Mouse (Mus musculus): Measurements from ENCODE around the gene Csnk1g2.
A peak's percentile ranks its signal among the peaks of the same experiment; 100 is the strongest.
"Not testable (repeated sequence)": the region's sequence is repeated elsewhere in the genome, so short reads cannot be mapped to it uniquely, and the experiment has no call there.

Csnk1g2 gene

DNA sequence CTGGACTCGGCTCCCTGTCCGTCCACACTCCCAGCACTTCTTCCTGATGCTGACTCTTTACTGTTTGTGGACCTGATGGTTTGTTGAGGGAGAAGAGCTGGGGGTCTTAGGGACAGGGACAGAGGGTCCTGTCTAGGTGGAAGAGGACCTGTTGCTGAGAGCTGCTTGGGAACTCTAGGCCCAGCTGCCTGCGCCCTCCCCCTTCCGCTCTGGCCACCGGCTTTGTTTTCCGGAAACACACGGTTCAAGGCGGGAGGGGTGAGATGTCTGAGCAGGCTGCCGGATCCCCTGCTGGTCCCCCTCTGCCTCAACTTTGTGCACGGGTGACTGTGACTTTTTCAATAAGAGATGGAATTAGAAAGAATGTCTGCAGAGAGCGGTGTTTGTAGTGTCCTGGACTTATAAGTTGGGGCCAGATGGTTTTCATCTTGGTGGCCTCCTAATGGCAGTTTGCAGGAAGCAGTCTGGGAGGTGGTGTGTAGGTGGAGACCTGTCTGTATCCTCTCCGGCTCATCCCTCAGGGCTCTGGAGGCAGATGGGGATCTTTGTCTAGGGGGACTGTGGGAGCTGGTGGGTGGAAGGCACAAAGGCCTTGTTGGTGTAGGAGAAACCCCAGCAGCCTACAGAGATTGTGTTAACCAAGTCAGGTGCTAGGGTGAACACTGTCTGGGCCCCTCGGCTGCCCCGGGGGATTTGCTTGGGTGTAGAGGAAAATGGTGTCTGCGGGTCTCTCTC lies 986 bp downstream of the Csnk1g2 start:
- no peak for DNase-seq (ENCODE audit: low spot score in 2 of 2)

DNA sequence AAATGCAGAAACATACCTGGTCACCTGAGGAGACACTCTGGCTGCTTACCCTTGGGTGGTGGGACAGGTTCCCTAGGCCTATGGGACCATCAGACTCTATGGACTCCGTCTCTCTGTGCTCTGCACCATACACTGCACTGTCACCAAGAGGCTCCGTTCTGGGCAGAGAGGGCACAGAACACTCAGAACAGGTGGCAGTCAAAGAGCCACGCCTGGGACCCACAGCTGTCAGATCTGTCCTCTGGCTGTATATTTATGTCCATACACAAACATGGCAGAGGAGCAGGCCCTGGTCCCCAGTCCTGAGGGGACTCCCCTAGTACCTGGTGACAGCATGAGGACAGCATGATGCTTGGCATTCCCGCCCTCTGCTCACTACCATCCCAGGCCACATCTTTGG lies 3.1 kb downstream of the Csnk1g2 start:
- no peak for DNase-seq (ENCODE audit: low spot score in 2 of 2)

DNA sequence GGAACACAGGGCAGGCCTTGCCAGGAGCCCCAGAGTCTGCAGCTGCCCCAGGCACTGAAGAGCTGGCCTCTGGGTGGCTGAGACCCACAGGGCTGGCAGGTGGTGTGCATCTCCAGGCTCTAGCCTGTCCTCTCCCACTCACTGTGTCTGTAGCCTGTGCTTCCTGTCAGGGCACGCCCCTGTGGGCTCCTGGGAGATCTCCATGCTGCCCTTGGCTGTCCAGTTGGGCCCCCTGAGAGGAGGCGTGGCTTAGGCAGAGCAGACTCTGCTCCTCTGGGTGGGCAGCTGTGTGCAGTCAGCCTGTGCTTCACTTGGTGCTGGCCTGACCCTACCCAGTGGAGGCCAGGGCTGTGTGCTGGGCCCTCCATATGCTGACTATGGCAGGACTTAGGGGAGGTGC lies 5.0 kb downstream of the Csnk1g2 start:
- DNase-seq (ENCODE audit: low spot score in 2 of 2): no peak

DNA sequence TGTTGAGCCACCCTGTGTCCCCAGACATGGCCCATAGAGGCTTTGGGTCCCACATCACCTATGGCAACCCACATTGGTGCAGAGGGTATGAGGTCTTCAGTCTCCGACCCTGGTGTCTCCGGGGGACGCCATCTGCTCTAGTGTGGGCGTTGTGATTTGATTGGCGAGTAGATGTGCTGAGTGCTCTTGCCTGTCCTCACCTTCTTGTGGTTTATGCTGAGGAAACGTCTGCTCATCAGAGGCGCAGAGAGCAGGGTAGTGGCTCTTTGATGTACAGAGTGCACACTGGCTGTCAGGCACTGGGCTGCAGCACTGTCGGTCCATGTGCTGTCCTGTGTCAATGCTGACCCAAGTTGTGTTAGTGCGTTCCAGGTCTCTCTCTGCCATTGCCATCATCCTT lies 6.3 kb downstream of the Csnk1g2 start:
- no peak for DNase-seq (ENCODE audit: low spot score in 2 of 2)

DNA sequence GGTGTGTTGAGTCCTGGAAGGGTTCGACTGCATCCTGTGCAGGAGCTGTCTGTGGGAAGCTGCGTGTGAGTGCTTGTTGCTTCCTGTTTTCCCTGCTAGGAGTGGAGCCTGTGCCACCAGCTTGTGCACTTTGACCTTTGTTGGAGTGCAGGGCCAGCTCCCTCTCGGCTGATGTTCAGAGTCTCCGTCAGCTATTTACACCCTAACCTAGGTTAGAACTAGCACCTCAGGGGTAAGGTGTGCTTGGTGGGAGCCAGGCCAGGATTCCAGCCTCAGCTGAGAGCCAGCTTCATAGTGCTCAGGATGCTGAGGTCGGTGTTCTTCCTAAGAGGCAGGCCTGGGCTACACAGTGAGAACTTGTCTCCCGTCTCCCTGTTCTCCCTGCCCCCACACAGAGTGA lies 12.7 kb downstream of the Csnk1g2 start:
- DNase-seq (ENCODE audit: low spot score in 2 of 2): no peak

DNA sequence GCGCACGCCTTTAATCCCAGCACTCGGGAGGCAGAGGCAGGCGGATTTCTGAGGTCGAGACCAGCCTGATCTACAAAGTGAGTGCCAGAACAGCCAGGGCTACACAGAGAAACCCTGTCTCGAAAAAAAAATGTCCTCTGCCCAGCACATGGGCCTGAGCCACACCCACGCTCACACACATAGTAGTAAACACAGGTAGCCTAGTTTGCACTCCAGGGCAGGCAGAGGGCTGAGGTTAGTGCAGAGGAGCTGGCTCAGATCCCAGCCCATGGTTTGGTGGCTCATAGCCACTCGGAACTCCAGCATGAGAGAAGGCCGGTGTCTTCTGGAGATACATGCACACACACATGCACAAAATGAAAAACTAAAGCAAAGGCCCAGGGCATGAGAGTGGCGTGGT lies 24.3 kb downstream of the Csnk1g2 start:
- DNase-seq (ENCODE audit: low spot score in 2 of 2): no peak

DNA sequence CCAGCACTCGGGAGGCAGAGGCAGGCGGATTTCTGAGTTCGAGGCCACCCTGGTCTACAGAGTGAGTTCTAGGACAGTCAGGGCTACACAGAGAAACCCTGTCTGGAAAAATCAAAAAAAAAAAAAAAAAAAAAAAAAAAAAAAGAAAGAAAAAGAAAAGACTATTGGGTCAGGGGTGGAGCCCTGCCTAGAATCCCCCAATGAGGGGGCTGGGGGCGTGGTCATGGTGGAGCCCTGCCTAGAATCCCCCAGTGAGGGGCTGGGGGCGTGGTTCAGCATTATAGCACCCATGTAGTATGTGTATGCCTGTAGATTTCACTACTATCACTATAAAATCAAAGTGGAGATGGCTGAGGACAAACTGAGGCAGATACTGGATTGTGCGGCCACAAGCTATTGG lies 27.3 kb downstream of the Csnk1g2 start:
- DNase-seq (ENCODE audit: low spot score in 2 of 2): not testable (repeated sequence)

DNA sequence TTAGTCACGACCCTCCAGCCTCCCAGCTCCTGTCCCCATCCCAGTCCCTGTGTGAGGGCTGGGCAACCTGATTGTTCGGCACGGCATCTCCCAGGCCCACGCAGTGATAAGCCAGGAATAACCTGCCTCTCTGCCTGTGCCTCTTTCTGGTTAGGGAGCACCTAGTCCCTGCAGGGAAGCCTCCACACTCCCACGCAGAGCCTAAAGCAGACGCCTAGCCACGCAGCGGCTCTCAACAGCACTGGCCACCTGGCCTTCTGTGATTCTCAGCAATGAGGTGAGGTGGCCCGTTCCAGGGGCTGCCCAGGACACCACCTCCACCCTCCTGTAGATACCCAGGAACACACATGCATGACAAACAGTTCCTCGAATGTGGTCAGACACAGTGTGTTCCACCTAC lies 27.8 kb downstream of the Csnk1g2 start:
- no peak for DNase-seq (ENCODE audit: low spot score in 2 of 2)

DNA sequence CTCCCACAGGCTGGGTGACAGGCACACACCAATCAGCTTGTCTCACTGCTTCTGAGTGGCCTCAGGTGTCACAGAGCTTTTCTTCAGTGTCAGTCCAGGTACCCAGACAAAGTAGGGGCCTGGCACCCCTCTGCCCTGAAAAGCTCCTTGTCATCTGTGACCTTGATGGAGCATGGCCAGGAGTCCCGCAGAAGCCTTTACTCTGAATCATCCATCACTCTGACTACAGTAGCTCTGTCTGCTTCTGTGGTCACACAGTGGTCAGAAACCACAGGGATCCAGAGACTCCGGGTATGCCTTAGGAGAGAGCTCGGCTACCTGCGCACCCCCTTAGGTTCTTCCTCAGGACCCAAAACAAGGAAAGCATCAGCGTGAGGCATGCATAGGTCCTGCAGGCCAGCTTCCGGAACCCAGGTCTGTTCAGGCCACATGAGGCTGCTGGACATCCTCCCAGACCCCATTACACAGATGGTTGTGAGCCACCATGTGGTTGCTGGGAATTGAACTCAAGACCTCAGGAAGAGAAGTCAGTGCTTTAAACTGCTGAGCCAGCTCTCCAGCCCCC lies 30.6 kb downstream of the Csnk1g2 start:
- no peak for DNase-seq (ENCODE audit: low spot score in 2 of 2)

DNA sequence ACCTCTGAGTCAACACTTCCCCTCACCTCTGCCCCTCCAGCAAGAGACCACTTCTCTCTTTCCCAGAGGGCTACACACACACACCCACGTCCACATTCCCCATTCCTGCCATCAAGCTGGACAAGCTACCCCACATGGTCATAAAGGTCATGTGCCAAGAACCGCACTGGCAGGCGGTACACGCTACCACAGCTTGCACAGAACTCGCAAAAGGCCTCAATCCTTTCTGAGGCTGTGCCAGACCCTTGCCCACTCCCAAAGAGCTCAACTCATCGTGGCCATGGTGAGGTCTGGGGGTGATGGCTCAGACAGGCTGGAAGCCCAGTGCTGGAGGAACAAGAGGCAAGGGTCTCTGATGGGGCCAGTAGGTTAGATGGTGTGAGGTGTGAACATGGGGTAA lies 32.2 kb downstream of the Csnk1g2 start:
- no peak for DNase-seq (ENCODE audit: low spot score in 2 of 2)

DNA sequence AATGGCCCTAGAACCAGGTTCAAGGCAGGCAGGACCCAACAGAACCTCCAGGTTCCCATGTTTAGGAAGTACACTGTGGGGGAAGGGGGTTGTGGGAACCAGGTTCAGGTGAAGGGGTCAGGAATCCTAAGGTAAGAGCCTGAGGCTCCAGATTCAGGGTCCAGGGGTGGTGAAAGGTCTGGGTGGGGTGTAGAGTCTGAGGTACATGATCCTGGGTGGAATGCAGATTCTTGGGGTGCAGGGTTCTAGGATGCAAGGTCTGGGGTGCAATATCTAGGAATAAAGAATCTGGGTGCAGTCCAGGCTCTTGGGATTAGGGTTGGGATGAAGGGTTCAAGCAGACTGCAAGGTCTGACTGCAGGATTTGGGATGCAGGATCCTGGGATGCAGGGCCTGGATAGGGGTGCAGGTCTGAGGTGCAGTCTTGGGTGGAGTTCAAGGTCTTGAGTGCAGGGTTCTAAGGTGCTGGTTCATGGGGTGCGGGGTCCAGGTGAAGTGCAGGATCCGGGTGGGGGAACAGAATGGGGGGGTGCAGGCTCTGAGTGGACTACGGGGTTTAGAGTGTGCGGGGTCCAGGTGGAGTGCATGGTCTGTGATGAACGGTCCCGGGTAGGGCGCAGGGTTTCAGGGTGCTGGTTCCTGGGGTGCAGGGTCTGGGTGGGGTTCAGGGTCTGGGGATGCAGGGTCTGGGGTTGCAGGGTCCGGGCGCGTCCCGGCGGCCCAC lies 32.9 kb downstream of the Csnk1g2 start:
- no peak for DNase-seq (ENCODE audit: low spot score in 2 of 2)

DNA sequence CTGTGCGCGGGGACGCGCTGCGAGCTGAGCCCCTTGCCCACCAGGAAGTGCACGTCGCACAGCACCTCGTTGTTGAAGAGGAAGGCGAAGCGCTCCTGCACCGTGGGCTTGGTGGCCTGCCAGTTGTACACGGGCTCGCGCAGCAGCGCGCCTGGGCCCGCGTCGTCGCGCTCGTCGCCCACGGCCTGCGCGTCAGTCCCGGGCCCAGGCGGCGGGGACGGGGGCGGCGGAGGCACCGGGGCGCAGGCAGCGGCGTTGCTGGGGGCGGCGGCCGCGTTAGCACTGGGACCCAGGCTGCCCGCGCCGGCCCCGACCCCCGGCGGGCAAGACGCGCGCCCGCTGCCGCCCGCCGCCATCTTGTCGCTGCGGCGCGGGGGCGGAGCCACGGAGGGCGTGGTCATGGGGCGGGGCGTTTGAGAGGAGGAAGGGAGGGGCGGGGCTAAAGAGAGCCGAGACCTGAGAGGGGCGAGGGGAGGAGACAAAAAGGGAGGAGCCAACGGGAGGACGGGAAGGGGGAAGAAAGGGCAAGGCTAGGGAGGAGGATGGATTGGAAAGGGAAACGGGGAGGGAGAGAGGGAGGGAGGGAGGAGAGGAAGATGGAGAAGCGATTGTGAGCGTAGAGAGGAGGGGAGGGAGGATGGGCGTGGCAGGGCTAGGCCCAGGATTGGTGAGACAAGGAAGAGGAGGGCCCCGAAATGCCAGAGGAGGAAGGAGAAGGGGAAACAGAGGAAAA lies 33.7 kb downstream of the Csnk1g2 start:
- peak; percentile 90 to 91 for DNase-seq (ENCODE audit: low spot score in 2 of 2)

DNA sequence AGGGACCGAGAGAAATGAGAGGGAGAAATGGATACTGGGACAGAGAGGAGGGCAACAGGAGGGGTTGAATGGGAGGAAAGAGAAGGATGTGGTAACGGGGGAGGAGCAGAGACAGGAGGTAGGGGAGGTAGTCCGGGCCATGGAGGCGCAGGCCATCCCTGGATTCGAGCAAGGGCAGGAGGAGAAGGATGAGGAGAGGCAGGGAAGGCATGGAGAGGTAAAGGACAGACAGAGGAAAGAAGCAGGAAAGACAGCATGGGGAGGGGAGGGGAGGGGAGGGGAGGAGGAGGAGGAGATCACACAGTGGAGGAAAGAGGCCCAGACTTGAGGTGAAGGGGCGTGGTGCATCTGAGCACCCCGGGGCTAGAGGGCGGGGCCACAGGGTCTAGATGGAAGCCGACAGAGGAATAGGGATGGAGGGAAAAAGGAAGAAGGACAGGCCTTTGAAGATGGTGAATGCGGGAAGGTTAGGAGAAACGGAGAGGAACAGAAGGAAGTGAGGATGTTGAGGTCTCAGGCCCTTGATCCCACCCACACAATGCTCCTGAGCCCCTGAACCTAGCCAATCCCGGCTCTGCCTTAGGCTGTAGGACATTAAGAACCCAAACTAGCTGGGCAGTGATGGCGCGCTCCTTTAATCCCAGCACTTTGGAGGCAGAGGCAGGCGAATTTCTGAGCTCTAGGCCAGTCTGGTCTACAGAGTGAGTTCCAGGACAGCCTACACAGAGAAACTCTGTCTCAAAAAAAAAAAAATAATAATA lies 34.4 kb downstream of the Csnk1g2 start, which contains the start of gene Btbd2:
Gene Btbd2, minus strand, starts transcription at position 209 of the 761 bp plus-strand sequence.
- DNase-seq (ENCODE audit: low spot score in 2 of 2): no peak

DNA sequence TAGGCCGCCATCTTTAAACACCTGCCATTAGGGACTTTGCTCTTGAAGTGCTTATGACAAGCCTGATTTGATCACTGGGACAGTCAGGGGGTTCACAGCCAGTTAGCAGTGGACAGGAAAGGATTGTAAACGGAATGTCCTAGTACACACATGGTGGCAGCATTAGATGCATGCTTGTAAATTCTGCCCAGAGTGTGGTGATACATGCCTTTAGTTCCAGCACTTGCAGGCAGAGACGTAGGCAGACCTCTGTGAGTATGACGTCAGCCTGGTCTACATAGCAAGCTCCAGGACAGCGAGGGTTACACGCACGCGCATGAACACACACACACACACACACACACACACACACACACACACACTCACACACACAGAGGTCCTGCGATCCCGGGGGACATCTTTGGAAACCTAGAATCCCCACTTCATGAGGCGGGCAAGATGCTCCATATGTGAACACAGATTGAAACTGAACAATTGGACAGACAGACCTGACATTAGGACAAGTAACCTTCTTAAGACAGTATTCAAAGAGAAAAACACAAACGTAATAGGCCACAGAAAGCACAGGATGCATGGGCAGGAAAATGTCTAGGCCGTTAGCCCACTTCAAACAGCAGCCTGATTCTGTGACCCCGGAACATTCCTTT lies 35.7 kb downstream of the Csnk1g2 start:
- DNase-seq (ENCODE audit: low spot score in 2 of 2): no peak

DNA sequence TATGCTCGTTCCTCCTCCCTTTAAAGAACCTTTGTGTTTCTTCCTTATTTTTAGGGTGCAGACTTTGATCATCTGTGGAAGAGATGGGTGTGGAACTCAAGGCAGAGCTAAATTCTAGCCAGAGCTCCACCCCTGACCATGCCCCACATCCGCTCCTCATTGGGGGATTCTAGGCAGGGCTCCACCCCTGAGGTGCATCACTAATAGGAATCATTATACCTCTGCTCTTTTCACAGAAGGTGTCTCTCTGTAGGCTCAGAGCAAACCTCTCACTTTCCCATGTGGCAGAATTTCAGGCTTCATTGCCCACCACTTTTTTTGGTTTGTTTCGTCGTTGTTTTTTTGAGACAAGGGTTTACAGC lies 36.2 kb downstream of the Csnk1g2 start:
- no peak for DNase-seq (ENCODE audit: low spot score in 2 of 2)

DNA sequence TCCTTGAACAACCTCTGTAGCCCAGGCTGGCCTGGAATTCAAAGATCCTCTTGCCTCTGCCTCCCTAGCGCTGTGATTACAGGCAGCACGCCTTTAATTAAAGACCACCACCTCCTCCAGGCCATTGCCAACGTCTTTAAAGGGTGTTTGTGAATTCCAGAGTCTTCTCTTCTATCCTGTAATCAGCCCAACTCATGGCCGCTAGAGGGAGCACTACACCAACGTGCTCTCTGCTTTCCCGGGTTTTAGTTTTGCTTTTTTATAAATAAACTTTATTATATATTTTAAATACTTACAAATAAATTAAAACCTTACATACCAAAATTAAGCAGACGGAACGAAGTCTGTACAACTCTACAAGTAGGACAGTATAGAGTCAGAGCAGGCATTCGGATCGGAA lies 36.6 kb downstream of the Csnk1g2 start:
- DNase-seq (ENCODE audit: low spot score in 2 of 2): peak in 1 of 2 experiments; percentile 71

DNA sequence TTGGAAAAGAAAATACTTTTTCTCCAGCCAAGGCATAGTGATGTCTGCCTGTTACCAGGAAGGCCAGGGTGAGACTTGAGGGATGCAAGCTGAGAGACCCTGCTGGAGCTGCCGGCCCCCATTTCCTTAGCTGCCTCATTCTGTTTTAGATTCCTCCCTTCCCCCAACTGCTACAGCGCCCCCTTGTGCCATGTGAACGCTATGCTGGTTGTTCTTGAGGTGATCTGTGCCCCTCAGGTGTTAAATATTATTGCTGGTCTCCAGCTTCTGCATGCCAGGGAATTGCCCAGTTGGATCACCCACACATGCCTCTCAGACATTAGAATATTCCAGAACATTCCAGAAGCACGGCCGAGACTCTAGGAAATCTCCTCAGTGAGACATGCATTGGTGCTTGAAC lies 38.5 kb downstream of the Csnk1g2 start:
- DNase-seq (ENCODE audit: low spot score in 2 of 2): no peak

DNA sequence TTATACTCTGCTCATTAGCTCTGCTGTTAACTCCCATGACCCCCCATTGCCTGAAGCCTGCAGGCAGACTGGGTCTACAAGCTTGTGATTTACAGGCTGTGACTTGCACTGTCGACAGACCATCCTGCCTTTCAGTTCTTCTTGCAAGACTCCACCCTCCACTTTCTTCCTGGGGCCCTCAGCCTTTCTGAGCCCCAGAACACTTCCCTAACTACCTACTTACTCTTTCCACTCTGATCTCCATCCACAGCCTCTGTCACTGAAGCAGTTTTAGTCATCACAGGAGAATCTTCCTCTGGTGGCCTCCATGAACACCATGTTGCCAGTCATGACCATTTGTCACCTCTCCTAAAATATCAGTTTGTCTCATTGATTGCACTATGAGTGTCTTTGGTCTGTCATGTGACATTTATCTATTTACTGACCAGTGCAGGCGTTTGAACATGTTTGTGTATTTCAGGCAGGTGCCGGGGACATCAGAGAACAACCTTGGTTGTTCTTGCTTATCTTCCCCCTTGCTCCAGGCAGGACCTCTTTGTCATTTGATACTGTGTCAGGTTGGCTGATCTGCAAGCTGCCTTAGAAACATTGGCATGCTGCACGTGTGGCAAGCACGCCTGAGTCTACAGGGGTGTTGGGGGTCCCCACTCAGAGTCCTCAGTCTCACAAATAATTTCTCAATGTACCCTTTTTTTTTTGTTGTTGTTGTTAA lies 41.0 kb downstream of the Csnk1g2 start:
- DNase-seq (ENCODE audit: low spot score in 2 of 2): no peak

DNA sequence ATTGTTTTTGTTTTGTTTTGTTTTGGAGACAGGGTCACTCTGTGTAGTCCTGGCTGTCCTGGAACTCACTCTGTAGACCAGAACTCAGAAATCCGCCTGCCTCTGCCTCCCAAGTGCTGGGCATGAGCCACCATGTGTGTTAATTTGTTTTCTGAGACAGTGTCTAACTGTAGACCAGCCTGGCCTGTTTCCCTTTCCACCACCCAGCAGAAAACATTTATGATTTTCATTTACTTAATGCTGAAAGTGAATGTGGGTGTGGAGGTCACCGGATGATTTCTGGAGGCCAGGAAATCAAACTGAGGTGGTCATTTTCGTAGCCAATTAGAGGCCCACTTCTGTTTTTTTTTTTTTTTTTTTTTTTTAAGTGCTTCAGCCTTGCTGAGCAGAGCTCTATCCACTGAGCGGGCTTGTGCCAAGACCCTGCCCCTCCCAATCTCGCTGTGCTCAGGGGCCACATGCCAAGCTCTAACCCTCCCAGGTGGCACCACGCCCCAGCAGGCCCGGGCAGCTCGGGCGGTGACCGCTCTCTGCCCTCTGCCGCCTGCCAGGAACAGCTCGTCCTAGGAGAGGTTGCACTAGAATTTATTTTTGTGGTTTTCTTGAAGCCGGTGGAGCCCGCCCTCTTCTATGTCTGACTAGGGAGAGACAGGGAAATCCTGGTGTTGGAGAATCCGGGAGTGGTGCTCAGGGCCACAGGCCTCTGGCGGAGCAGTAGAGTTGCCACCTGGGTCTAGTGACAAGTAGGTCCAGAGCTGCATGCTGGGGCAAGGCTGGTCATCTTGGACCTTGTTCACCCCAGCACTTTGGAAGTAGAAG lies 41.8 kb downstream of the Csnk1g2 start:
- no peak for DNase-seq (ENCODE audit: low spot score in 2 of 2)

DNA sequence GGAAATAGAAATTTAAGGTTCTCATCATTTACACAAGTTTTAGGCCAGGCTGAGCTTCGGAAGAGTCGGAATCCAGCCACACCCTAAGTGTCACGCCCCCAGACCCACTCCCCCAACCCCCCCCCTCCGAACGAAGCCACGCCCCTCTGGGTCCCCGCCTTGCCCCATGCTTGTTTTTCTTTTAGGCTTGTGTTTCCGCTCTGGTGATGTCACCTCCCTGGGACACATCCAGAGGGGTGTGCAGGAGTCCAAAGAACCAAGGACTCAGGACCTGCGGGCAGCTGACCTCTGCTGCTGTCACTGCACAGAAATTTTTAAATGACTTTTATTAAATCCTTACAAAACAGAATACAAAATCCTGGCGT lies 42.4 kb downstream of the Csnk1g2 start:
- DNase-seq (ENCODE audit: low spot score in 2 of 2): no peak

All from frontal cortex, postnatal 14 days (tissue).